9 mouse cellular contexts compared by ENCODE assay signal in genomic region chr9:34279906-34280305, GRCm38 (mm10).
DNase-seq lines count a peak whose midpoint lies in the region; ATAC-seq lines count a peak whose summit lies in the region.
"Had no signal": no experiment of that assay in that cellular context is flagged by ENCODE, and none has a peak within 500 bp of the region (broad histone marks: within the 10 kb centered on the region; RNA-seq: fewer than 3 reads in every experiment).

No protein-coding gene starts in this region.

- peak overlapping the region; percentile 40; the same call in 1 of the 2 replicates for H3K27ac ChIP-seq in hindbrain, embryonic 10.5 days
- no peak overlapping the region for H3K27ac ChIP-seq in hindbrain, embryonic 13.5 days
- H3K27ac ChIP-seq in forebrain, embryonic 13.5 days = no peak overlapping the region
- H3K27ac ChIP-seq: limb, embryonic 15.5 days had no signal

- H3K27me3 ChIP-seq in hindbrain, embryonic 10.5 days (ENCODE audit: insufficient read depth, poor library complexity, severe bottlenecking) = no peaks in the 10 kb centered on the region
- no peaks in the 10 kb centered on the region for H3K27me3 ChIP-seq in hindbrain, embryonic 13.5 days
- no peaks in the 10 kb centered on the region for H3K27me3 ChIP-seq in forebrain, embryonic 13.5 days
- H3K27me3 ChIP-seq: limb, embryonic 15.5 days had no signal

- H3K36me3 ChIP-seq in hindbrain, embryonic 10.5 days = no peaks in the 10 kb centered on the region
- no peaks in the 10 kb centered on the region for H3K36me3 ChIP-seq in hindbrain, embryonic 13.5 days
- H3K36me3 ChIP-seq in forebrain, embryonic 13.5 days (ENCODE audit: poor library complexity, severe bottlenecking) = no peaks in the 10 kb centered on the region
- H3K36me3 ChIP-seq: limb, embryonic 15.5 days had no signal

- no peak overlapping the region for H3K4me2 ChIP-seq in hindbrain, embryonic 13.5 days
- no peak overlapping the region for H3K4me2 ChIP-seq in forebrain, embryonic 13.5 days
- H3K4me2 ChIP-seq: limb, embryonic 15.5 days had no signal

- H3K9ac ChIP-seq in hindbrain, embryonic 13.5 days = no peak overlapping the region
- H3K9ac ChIP-seq in forebrain, embryonic 13.5 days = no peak overlapping the region
- H3K9ac ChIP-seq: limb, embryonic 15.5 days had no signal

- H3K4me3 ChIP-seq in hindbrain, embryonic 10.5 days = no peak overlapping the region
- H3K4me3 ChIP-seq in hindbrain, embryonic 13.5 days = no peak overlapping the region
- no peak overlapping the region for H3K4me3 ChIP-seq in forebrain, embryonic 13.5 days
- H3K4me3 ChIP-seq: limb, embryonic 15.5 days had no signal

- H3K4me1 ChIP-seq in hindbrain, embryonic 10.5 days (replicated peaks) = peaks cover 13% of the 10 kb centered on the region
- peaks cover 9% of the 10 kb centered on the region; the same call in 1 of the 2 replicates for H3K4me1 ChIP-seq in hindbrain, embryonic 13.5 days (replicated peaks)
- H3K4me1 ChIP-seq in forebrain, embryonic 13.5 days = peaks cover 27% of the 10 kb centered on the region

- WGBS in hindbrain, embryonic 10.5 days = 35% methylated on average over 2 of the region's 2 CpGs
- WGBS in hindbrain, embryonic 13.5 days = 43% methylated on average over 2 of the region's 2 CpGs
- WGBS in forebrain, embryonic 13.5 days = 12% methylated on average over 2 of the region's 2 CpGs

- DNase-seq in hindbrain, embryonic 10.5 days (ENCODE audit: low spot score) = no peak
- DNase-seq in NIH3T3 (ENCODE audit: low read depth) = peak; percentile 91
- peak; percentile 18 for DNase-seq in lung, postnatal 14 days
- no peak for DNase-seq in gastrocnemius, postnatal 25 days
- DNase-seq in thymus, postnatal 4 days = no peak
- no peak for DNase-seq in thymus, postnatal 25 days

- no peak for ATAC-seq in hindbrain, embryonic 13.5 days (ENCODE audit: low FRiP score)
- peak; percentile 70 for ATAC-seq in forebrain, embryonic 13.5 days

- H3K9me3 ChIP-seq in hindbrain, embryonic 10.5 days = no peaks in the 10 kb centered on the region
- H3K9me3 ChIP-seq in hindbrain, embryonic 13.5 days = no peaks in the 10 kb centered on the region
- H3K9me3 ChIP-seq in forebrain, embryonic 13.5 days (replicated peaks) = no peaks in the 10 kb centered on the region
- H3K9me3 ChIP-seq: limb, embryonic 15.5 days had no signal

Comparison
In these comparisons a context has a peak if more than half of its experiments do, and no peak if none do; other contexts are left out.
1. DNase-seq: peak in NIH3T3 (single experiment) and lung, postnatal 14 days (single experiment); none in hindbrain, embryonic 10.5 days (single experiment), gastrocnemius, postnatal 25 days (single experiment), thymus, postnatal 4 days (single experiment) and thymus, postnatal 25 days (single experiment).